Mouse (Mus musculus) E14TG2a.4 (cell line): Measurements from ENCODE around the gene 2900011O08Rik.

ENCODE experiments used
- CTCF ChIP-seq: conservative IDR thresholded peaks from 2 replicates; pipeline ENCODE4 v1.5.1; 2014; ENCODE audit warnings: low read length
- NANOG ChIP-seq: IDR thresholded peaks from 2 replicates; pipeline ENCODE4 v1.6.1; 2014; ENCODE audit warnings: borderline replicate concordance, low read length, mixed read lengths
- POU5F1 ChIP-seq: IDR thresholded peaks from 2 replicates; pipeline ENCODE4 v1.6.1; 2014; ENCODE audit warnings: low read length, borderline replicate concordance

DNA sequence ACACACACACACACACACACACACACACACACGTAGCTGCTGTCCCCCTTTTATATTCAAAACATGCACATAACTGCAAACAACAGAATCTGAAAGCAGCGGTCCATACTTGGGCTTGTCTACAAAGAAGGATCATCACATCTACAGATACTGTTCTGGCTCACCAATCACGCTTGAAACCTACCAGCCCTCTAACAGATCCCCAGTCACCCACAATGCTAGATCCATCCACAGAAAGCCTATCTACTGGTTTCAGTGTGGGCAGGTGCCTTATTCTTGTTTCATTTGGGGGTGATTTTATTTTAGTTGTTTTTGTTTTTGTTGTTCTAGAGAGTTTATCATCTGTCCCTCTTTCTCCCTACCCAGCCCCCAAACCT lies 219 bp upstream of the 2900011O08Rik start:
- no peak for TF ChIP-seq CTCF
- TF ChIP-seq NANOG: no peak
- TF ChIP-seq POU5F1: no peak
